Mouse (Mus musculus) urinary bladder, postnatal 14 days (tissue): ENCODE results near the gene Gpr176.
"Not testable (repeated sequence)": the region's sequence is repeated elsewhere in the genome, so short reads cannot be mapped to it uniquely, and the experiment has no call there.

ENCODE experiments used
- DNase-seq: peaks from one replicate; pipeline ENCODE4 v3.0.0; 2021; ENCODE audit warnings: low spot score

Gene Gpr176

DNA sequence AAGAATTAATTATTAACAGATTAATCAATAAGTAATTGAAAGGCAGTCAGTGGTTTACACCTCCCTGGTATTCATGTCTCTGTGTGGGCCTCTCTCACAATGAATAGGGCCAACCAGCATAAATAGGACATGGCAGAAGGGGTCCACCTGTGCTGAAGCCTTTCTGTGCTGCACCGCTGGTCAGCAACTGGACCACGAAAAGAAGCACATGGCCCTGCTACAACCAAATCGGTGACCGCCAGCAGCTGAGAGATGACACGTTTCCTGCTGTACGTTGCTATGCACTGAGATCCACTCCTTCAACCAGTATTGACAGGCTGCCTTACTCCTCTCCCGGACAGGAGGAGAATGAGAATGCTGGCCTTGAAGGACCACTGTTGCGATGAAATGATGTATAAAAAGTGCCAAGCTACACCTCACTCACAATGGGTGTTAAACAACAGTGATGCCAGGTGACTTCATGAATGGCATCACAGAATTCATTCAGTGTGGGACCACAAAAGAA lies 72.1 kb downstream of the Gpr176 start:
- no peak for DNase-seq

DNA sequence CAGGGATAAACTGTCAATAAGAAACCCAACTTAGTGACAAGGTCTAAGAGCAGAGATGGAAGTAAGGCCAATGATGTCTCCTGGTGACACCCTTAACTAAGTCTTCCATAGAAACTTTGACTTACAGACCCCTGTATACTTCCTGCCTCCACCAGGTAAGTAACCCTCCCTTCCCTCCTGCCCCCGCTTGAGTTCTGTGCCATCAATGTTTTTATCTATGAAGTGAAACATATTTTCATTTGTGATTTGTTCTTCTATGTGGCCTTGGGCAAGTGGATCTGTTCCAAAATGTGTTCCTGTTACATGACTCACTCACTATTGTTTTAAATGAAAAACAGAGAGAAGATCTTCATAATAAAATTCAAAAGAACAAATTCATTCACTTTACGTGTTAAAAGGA lies 73.2 kb downstream of the Gpr176 start:
- no peak for DNase-seq

DNA sequence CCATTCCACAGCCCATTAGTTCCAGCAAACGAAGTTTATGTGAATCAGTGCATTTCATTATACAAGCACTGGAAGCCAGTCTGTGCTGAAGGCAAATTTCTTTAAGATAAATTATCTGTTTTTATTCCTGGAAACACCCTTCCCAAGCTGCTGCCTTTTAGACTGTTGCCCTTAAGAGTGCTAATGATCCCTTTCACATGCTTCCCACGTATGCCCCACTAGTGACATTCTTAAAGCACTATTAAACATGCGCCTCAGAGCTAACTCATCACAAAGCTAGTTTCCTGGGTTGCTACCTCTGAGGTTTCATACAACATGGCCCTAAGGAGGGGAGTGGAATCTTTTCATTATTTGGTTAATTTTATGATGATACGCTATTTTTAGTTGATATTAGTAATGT lies 74.6 kb downstream of the Gpr176 start:
- no peak for DNase-seq

DNA sequence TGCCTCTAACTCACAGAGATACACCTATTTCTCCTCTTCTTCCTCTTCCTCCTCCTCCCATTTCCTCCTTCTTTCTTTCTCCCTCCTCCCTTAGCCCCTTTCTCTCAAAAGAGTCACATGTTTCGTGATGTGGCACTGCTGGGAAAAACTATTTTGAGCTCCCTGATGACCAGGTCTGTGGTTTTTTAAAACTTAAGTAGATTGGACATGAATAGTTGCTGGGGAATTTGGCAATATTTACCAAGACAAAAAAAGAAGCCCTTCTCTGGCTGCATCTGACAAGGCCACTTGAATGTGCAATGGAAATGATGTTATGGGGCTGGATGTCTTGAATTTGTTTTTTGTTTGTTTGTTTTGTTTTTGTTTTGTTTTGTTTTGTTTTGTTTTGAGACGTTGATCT lies 75.3 kb downstream of the Gpr176 start:
- no peak for DNase-seq

DNA sequence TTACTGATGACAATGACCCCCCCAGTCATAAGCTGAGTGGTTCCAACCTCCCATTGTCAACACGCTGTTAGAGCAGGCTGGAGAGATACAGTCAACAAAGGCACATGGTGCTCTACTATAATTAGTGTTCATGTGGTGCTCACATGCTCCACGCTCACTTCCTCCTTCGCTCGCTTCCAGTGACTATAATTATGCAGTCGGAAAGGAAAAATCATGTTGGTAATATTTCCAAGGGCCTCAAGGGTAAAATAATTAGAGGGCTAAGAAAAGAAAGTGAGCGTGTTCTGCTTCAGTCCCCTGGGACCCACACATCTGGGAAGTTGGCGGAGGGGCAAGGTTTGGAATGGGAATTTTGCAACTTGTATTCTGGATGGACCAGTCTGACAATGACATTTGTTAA lies 77.7 kb downstream of the Gpr176 start:
- no peak for DNase-seq

DNA sequence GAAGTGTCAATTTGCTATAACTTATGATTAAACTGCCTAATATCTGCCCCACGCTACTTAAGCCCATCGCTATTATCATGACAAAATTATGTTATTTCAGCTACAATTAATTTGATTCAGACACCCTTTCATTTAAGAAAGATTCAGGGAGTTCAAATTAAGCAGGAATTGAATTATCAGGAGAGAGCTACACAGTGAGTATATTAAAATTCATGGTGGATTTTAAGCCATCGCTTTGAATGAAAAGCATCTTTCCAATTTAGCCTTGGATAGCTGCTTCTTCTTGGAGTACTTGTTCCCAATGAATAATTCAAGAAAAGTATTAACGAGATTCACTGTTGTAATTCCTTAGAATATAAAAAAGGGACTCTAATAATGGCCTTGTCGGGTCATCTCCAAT lies 79.6 kb downstream of the Gpr176 start:
- DNase-seq = no peak

DNA sequence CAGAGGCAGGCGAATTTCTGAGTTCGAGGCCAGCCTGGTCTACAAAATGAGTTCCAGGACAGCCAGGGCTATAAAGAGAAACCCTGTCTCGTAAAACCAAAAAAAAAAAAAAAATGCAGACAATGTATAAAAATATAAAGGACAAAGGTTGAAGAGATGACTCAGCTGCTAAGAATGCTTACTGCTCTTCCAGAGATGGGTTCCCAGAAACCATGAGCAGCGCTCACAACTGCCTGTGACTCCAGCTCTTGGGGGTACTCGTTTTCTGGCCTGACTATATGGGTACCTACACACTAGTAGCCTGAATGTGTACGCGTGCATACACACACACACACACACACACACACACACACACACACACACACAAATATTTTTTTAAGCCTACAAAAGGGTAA lies 84.2 kb downstream of the Gpr176 start:
- DNase-seq = not testable (repeated sequence)

DNA sequence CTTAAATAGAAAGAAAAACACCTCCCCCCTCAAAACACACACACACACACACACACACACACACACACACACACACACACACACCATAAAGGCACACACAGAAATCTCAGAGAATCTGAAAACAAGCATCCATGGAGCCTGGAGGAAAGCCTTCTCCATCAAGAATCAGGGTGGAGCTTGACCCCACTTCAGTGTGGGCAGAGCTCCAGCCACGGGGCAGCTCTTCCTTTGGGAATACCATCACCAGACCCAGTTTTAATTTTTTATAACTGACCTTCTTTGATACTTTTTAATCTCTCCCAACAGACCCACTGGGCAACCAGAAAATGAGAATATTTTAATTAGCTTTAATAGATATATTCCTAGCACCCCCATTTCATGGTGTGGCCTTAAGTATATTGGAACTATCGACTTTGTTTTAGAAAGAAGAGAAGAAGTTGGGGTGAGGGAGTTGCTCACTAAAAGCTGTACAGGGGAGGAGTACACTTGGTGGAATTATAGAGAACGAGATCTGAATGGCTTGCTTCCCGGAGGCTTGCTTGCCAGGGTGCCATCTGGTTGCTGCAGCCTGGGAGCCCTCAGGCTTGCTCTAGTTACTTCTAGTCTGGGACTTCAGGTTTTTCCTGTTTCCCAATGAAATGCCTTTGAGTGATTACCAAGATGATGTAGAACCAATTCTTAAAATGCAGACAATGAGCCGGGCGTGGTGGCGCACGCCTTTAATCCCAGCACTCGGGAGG lies 84.7 kb downstream of the Gpr176 start:
- no peak for DNase-seq

DNA sequence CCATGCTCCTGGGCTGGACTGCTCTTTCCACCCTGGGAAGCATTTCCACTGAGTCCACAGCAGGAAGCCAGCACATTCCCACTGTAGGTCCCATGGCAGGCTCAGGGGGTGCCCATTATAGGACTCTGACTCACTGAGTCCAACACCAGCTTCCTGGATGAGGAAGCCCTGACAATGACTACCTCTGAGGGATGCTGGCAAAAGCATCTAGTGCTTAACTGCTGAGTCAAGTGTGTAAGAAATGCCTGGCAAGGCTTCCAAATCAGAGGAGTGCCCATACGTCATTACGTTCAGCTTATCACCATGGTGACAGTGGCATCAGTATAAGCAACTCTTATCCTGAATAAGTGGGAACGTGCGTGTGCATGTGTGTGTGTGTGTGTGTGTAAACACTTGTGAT lies 85.5 kb downstream of the Gpr176 start:
- no peak for DNase-seq

DNA sequence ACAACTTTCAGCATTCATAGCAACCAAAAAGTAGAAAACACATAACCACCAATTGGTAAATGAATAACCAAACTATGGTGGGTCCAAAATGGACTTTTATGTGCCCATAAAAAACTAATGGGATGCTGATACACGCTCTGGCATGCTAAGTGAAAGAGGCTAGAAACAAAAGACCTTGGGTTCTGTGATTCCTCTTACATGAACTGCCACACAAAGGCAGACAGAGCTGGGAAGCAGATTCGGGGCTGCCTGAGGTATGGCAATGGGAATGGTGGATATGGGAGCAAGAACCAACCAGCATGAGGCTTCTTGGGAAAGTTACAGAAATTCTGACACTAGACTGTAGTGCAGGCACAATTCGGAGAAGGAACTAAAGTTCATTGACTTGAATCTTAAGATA lies 90.8 kb downstream of the Gpr176 start:
- DNase-seq = no peak

DNA sequence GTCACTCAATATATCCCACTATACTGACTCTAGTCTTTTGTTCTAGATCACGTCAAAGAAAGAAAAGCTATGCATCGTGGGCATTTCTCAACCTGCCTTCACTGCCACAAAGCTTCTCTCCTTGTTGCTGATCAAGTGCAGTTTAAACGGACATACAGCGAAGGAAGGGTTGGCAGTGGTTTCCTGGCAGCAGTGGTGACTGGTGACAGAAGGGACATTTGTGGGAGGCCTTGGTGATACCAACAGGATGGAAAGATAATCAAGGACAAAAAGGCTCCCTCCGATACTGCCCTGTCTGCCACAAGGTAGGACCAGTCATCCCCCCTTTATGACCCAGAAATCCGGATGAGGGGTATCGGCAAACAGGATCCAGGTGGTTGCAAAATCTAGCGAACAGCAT lies 95.0 kb downstream of the Gpr176 start:
- no peak for DNase-seq

DNA sequence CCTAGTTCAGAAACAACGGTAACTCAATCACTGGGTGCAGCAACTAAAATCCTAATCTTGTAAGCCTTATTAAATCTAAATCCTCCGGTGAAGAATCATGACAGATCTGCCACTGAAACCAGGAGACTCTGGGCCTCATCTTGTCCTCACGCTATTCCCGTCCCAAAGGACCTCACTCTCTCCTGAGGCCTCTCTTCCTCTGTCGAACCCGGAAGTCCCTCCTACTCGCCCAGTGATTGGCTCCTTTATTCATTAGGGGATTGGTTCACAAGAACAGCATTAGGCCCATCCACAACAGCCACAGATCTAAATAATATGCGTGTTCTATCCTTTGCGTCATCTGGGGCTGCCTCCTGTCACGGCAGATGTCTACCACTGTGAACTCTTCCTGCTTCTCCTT lies 101.6 kb downstream of the Gpr176 start:
- no peak for DNase-seq

DNA sequence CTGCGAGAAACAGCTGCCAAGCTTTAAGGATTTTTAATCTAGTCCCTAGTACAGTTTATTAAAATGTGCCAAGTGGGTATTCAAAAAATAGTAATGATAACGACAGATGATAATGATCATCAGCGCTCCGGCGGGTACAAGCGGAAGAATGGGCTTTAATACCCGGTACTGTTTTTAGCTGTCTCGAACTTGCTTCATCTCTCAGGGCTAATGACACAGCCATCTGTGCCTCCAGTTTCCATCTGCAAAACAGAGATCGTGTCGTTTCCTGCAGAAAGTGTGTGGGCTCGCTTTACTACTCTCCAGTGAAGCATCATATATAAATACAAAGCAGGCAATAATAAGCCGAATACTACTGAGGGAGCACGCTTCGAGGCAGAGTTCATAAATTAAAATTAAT lies 103.0 kb downstream of the Gpr176 start:
- DNase-seq = no peak

DNA sequence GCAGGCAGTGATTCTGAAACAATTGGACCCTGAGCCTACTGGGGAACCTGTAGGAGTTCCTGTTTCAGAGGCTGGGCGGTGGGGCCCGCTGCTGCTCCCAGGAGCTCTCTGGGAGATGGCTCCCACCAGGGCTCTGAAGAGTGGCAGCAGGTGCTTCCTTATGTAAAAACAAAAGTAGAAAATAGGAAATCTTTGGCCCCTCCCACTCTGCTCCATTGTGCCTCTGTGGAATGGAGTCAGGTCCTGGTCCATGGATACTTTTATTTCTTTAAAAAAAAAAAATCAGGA lies 109.4 kb downstream of the Gpr176 start:
- no peak for DNase-seq

DNA sequence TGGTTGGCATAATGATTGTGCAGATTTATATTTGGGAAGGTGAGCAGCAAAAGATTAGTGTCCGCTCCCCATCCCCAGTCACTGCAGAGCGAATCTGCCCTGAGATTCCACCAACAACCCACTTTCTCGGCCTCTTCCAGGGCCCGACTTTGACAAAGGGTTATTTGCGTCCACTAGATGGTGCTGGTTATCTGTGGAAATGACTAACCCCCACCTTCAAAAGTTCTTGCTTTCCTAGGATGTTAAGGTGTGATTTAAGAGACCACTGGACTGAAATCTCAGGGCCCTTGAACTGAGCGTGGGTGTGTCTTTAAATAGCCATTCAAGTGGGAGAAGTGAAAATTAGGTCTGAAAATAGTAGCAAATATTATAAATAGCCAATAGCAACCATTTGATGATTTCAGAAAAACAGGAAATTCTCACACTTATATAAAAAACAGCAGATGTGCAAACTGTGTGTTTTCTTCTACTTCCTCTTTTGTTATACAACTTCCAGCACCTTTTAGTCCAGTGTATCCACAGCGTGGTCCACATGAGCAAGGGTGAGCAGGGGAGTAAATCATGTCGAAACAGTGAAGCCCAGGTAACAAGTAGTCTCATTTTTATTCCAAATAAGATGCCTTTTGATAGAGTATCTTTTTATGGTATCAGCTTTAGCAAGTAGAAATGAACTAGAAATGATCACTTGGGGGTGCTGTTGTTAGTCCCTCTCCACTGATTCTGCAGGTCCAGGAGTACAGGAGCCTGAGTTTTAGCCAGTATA lies 109.9 kb downstream of the Gpr176 start:
- DNase-seq = peak; percentile 41

DNA sequence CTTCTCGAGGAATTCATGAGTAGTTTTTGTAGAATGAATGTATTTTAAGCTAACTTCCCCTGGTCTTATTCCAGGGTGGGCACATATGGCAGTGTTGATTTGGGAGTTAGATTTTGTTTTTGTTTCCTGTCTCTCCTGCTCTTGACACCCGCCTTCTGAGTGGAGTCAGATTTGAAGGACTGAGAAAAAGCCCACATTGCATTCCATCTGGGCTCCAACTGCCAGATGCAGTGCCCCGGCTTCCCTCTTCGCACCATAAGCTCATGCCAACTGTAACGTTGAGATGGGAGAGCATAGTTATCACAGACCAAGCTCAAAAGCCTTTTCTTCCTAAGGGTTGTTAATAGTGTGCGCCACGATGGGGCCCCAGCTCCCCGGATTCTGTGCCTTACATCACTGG lies 110.5 kb downstream of the Gpr176 start:
- DNase-seq = no peak

DNA sequence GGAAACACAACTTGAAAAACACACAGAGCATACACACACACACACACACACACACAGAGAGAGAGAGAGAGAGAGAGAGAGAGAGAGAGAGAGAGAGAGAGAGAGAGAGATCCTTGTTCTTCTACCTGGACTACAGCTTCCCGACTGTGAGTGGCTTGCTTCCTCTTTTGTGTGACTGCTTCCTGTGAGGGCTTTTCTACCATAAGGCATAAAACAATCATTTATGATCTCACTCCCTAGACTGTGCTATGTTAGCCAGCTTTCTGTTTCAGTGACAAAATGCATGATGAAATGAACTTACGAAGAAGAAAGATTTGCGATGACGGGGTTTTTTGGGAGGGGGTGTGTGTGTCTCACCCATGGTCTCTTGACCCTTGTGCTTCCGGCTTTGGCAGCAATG lies 113.5 kb downstream of the Gpr176 start:
- no peak for DNase-seq

DNA sequence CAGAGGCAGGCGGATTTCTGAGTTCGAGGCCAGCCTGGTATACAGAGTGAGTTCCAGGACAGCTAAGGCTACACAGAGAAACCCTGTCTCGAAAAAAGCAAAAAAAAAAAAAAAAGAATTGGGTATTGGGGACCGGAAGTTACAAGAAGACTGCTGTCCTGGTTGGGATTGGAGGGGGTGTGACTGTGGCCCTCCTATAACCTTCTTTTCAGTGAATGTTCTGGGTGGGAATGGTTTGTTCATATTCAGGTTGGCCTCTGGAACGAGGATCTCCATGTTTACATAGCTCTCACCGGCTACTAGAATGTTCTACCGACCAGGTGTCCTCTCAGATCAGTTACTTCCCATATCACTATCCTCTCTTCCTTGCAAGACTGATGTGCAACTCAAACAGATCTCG lies 116.1 kb downstream of the Gpr176 start:
- DNase-seq = no peak

DNA sequence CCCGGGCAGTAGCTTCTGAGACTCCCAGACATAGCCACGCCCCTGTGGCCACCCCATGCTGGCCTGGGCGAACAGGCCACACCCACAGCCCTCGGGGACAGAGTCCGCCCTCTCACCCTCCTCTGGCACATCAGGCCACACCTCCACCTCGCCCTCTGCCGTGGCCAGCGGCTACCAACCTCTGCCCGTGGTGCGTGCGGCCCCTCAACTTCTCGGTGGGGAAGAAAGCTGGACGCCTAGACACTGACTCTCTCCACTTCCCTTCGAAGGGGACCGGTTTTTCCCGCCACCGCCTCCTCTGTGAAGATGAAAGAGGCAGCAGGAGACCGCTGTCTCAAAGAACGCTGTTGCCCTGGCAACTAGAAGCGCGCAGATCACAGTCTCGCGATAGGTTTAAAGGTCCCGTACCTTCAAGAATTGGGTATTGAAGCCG lies 116.6 kb downstream of the Gpr176 start, which contains the start of gene Fsip1:
Fsip1 (minus strand) TSS at position 346 of the 433 bp plus-strand sequence.
- peak; percentile 75 for DNase-seq

DNA sequence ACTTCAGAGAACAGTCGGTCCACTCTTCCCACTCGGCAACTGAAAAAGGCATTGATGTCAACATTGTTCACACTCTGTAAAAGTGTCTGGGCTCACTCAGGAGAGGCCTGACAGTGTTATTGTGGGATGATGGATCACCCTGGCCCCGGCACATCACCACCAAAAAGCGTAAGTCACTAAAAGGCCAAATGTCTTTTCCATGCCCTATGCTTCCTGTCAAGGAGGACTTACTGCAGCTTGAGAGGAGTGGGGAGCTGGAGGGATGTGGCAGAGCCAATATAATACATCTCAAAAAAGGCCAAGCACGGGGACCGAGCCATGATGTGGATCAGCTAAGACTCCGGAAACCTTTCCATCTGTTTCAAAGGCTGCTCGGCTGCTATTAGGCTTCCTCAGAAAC lies 118.7 kb downstream of the Gpr176 start:
- no peak for DNase-seq

DNA sequence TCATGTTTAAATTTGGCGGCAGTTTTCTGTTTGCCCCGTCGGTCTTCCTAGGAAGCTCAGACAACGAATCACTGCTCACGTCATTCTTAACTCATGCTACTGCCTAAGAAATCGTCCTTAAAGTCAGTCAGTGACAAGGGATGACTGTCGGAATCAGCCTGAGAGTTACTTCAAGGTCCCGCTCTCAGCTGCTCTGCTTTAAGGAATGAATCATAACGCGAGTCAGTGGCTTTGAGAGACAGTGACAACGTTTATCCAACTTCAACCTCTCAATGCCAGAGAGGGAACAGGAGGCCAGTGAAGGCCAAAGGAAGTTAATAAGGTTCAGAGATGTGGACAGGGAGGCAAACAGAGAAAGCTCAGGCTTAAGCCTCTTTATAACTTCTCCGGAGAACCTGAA lies 124.3 kb downstream of the Gpr176 start:
- no peak for DNase-seq

DNA sequence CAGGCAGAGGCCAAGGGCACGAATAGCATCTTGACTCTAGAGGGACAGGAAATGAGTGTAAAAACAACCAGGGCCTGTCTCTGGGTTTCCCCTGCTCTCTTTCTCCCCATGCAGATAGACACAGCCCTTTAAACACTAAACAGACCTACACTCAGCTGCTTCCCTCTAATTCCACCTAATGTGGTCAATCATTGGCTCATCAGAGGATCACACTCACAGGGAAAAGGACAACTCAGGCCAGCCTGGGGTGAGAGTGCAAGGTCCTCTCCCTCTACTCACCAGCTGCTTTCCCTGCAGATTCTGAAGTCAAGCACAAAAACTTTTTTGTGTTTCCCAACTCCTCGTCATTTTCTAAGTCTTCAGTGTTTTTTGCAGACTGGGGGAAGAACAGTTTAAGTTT lies 125.2 kb downstream of the Gpr176 start:
- no peak for DNase-seq

DNA sequence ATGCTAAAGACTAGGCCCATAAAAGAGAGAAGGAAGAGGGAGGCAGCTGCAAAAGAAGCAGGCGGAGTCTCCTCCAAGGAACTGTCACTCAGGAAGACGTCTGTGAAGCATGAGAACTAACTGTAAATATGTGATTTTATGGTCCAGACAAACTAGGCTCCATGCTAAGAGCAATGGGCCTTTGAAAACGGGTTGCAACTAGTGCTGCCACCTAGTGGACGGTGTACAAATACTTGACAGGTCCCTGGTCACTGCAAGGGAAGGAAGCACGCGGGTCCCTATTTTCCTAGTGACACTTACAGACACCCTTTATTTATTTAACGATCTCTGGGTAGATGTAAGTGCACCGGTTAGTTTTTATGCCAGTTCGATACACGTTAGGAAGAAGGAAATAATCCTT lies 127.3 kb downstream of the Gpr176 start:
- DNase-seq = peak; percentile 79

DNA sequence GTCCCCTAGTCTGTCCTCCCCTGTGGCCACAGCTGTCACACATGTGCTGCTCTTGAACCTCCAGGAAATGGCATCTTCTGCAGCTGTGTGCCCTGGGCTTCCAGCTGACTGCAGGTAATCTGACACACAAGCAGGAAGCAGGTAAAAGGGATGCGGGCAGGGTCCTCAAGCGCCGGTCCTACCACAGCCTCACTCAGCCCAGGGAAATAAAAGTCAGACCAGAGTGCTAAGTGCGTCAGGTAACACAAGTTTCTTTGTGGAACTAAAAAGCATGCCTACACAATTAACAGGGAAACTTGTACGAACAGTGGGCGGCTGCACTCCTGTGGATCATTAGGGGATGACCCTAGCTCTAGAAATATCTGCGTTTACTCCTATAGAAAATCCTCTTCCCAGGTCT lies 137.0 kb downstream of the Gpr176 start:
- no peak for DNase-seq
